Mouse (Mus musculus): ENCODE measurements at regions not wholly inside any gene's neighbourhood (a gene's known extent, or its start where the extent isn't known, plus 50 kb on each side); places are given as distances from the start of the nearest gene placed in this dataset.

DNA sequence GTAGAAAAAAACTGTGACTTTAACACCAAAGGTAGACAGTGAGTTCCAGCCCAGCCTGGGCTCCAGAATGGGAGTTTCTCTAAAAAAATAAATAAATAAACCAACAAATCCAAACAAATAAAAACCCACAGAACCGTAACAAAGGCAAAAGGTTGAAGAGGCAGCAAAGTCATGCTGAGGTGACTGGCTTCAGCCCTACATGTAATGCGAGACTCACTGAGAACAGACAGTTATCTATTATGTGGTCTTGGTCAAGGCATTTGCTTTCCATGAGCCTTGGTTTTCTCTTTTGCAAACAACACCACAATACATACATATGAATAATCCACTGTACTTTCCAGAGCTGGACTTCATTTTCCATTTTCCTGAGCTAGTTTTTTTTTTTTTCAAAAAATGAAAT lies 516.6 kb upstream of the Adam5 start:
- DNase-seq (ENCODE audit: low read depth, low spot score) = no peak

- no peak for DNase-seq (ENCODE audit: low read depth, low spot score)
Measured at GRCm38 (mm10) chr8:25332120-25332607, 508.0 kb upstream of the Adam5 start.

DNA sequence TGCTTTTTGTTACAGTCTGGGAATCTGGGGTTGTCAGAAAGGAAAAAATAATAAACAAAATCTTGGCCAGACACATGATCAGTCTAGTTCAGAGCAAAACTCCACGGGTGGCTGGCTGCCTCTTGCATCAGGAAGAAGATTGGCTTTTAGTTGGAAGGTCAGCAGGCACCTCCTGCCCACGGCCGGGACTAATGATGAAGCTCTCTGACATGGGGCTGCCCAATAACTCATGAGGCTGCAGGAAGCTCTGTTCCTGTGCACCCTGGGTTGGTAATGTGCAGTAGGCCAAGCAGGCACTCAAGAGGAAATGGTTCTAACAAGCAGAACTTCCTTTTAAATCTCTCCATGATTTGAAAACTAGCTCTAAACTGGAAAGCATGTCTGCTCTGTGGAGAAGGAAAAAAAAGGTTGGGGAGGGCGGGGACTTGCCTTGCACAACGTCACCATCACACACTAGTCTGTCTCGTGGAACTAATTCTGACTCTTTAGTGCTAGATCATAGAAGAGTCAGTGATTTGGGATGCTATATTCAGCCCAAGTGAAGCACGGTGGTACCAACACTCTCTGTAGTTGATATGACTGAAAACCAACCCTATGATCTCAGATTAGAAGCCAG lies 507.1 kb upstream of the Adam5 start:
- no peak for DNase-seq (ENCODE audit: low read depth, low spot score)

DNA sequence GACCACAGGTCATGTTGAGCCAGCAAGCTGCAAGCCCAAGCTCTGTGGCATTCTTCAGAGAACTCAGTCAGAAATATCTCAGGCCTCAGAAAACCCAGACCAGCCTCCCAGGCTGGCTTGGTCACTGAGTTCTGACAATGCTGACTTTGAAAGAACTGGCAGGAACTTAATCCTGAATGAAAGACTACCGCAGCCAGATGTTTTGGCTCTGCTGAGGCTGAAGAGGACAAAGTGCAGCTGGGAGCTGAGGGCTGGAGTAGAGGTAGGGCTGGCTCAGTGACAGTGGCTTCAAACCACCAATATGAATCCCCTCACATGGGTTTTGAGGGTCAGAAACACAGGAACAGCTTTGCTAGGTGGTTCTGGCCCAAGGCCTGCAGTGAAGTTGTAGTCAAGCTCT lies 505.6 kb upstream of the Adam5 start:
- no peak for DNase-seq (ENCODE audit: low read depth, low spot score)

DNA sequence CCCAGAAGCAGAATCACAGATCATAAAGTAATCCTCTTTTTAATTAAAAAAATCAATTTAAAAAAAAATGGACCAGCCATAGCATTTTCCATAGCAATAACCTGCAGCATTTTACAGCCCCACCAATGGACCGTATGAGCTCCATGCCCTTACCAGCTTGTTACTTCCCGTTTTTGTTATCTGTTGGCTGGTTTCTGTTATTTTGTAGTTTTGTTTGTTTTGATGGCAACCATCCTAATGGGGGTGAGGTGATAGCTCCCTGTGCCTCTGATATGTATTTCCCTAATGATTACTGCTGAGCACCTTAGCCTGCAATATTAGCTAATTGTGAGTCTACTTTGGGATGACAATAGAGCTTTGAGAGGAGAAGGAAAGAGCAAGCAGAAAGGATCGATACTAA lies 504.1 kb upstream of the Adam5 start:
- DNase-seq (ENCODE audit: low read depth, low spot score) = no peak

GRCm38 (mm10) chr8:25326930-25327329 lies 502.8 kb upstream of the Adam5 start:
- no peak for DNase-seq (ENCODE audit: low read depth, low spot score)

GRCm38 (mm10) chr8:25326257-25326656 lies 502.1 kb upstream of the Adam5 start:
- no peak for DNase-seq (ENCODE audit: low read depth, low spot score)

GRCm38 (mm10) chr8:25324731-25325130 lies 500.6 kb upstream of the Adam5 start:
- no peak for DNase-seq (ENCODE audit: low read depth, low spot score)

- DNase-seq (ENCODE audit: low read depth, low spot score) = peak; percentile 12
Measured at GRCm38 (mm10) chr8:25323643-25324420, 499.7 kb upstream of the Adam5 start.

DNA sequence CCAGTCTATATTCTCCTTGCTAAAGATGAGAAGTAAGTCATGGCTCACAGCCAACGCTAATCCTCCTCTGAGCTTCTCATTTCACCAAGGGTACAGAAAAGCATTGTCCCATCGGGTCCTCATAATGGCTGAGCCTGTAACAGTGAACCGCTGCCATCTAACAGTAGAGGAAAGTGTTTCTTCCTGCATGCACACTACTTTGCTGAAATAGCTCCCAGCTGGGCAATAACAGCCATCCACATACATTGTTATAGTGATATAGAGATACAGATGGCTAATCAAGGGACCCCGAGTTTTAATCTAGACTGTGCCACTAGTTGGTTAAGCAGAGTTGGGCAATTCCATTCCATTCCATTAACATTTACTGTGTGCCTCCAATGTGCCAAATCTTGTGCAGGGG lies 492.2 kb upstream of the Adam5 start:
- DNase-seq (ENCODE audit: low read depth, low spot score) = no peak

GRCm38 (mm10) chr8:25311811-25312533 lies 487.8 kb upstream of the Adam5 start:
- DNase-seq (ENCODE audit: low read depth, low spot score) = no peak

- no peak for DNase-seq (ENCODE audit: low read depth, low spot score)
Measured at GRCm38 (mm10) chr8:25307956-25308355, 483.8 kb upstream of the Adam5 start.

GRCm38 (mm10) chr8:25307511-25307910 lies 483.3 kb upstream of the Adam5 start:
- DNase-seq (ENCODE audit: low read depth, low spot score) = peak; percentile 37

- no peak for DNase-seq (ENCODE audit: low read depth, low spot score)
Measured at GRCm38 (mm10) chr8:25306769-25307491, 482.8 kb upstream of the Adam5 start.
